Mouse (Mus musculus): ENCODE results near the gene Rplp1. TPM values are rescaled to one million over a fixed set of nuclear protein-coding genes. Genes with fewer than 3 reads are reported as not detected.

Gene Rplp1
- polyA plus RNA-seq, 1 experiment, result 4,235 TPM

GRCm38 (mm10) chr9:61882179-61882578 lies 32.2 kb downstream of the Rplp1 start:
- TF ChIP-seq POLR2A (IDR thresholded peaks at IDR 0.05; ENCODE audit: low read depth, low read length) (no peak), CTCF (IDR thresholded peaks at IDR 0.05; ENCODE audit: borderline replicate concordance, insufficient read depth, low read length) (no peak)
- Histone ChIP-seq H3K4me1 (ENCODE audit: control insufficient read depth, insufficient read depth, low read length) (no peaks in the 10 kb centered on the region), H3K4me3 (ENCODE audit: insufficient read depth, low read length) (no peak overlapping the region), H3K27ac (ENCODE audit: insufficient read depth, low read length) (no peak overlapping the region)

GRCm38 (mm10) chr9:61878889-61879288 lies 35.5 kb downstream of the Rplp1 start:
- Histone ChIP-seq H3K4me3 (ENCODE audit: insufficient read depth, low read length) (no peak overlapping the region), H3K27ac (ENCODE audit: insufficient read depth, low read length) (no peak overlapping the region), H3K4me1 (ENCODE audit: control insufficient read depth, insufficient read depth, low read length) (no peaks in the 10 kb centered on the region)
- TF ChIP-seq POLR2A (IDR thresholded peaks at IDR 0.05; ENCODE audit: low read depth, low read length) (no peak), CTCF (IDR thresholded peaks at IDR 0.05; ENCODE audit: borderline replicate concordance, insufficient read depth, low read length) (peak; percentile 36; the same call in 1 of the 2 replicates)

- no peak overlapping the region for H3K27ac ChIP-seq (ENCODE audit: insufficient read depth, low read length)
- H3K4me3 ChIP-seq (ENCODE audit: insufficient read depth, low read length), result no peak overlapping the region
- TF ChIP-seq CTCF (IDR thresholded peaks at IDR 0.05; ENCODE audit: borderline replicate concordance, insufficient read depth, low read length), result no peak
- TF ChIP-seq POLR2A (IDR thresholded peaks at IDR 0.05; ENCODE audit: low read depth, low read length), result no peak
- no peaks in the 10 kb centered on the region; the same call in 1 of the 2 replicates for H3K4me1 ChIP-seq (ENCODE audit: control insufficient read depth, insufficient read depth, low read length)
Measured at GRCm38 (mm10) chr9:61877373-61878112, 36.8 kb downstream of the Rplp1 start.

GRCm38 (mm10) chr9:61873325-61873724 lies 41.0 kb downstream of the Rplp1 start:
- Histone ChIP-seq H3K27ac (ENCODE audit: insufficient read depth, low read length) (no peak overlapping the region), H3K4me3 (ENCODE audit: insufficient read depth, low read length) (no peak overlapping the region), H3K4me1 (ENCODE audit: control insufficient read depth, insufficient read depth, low read length) (no peaks in the 10 kb centered on the region; the same call in 1 of the 2 replicates)
- TF ChIP-seq CTCF (IDR thresholded peaks at IDR 0.05; ENCODE audit: borderline replicate concordance, insufficient read depth, low read length), result no peak
- no peak for TF ChIP-seq POLR2A (IDR thresholded peaks at IDR 0.05; ENCODE audit: low read depth, low read length)

GRCm38 (mm10) chr9:61872246-61872941 lies 41.9 kb downstream of the Rplp1 start:
- Histone ChIP-seq H3K4me1 (ENCODE audit: control insufficient read depth, insufficient read depth, low read length) (no peaks in the 10 kb centered on the region; the same call in 1 of the 2 replicates), H3K4me3 (ENCODE audit: insufficient read depth, low read length) (no peak overlapping the region), H3K27ac (ENCODE audit: insufficient read depth, low read length) (no peak overlapping the region)
- TF ChIP-seq POLR2A (IDR thresholded peaks at IDR 0.05; ENCODE audit: low read depth, low read length) (no peak), CTCF (IDR thresholded peaks at IDR 0.05; ENCODE audit: borderline replicate concordance, insufficient read depth, low read length) (no peak)

GRCm38 (mm10) chr9:61871839-61872238 lies 42.5 kb downstream of the Rplp1 start:
- Histone ChIP-seq H3K4me1 (ENCODE audit: control insufficient read depth, insufficient read depth, low read length) (no peaks in the 10 kb centered on the region; the same call in 1 of the 2 replicates), H3K27ac (ENCODE audit: insufficient read depth, low read length) (no peak overlapping the region), H3K4me3 (ENCODE audit: insufficient read depth, low read length) (no peak overlapping the region)
- TF ChIP-seq POLR2A (IDR thresholded peaks at IDR 0.05; ENCODE audit: low read depth, low read length) (no peak), CTCF (IDR thresholded peaks at IDR 0.05; ENCODE audit: borderline replicate concordance, insufficient read depth, low read length) (no peak)

GRCm38 (mm10) chr9:61867659-61868058 lies 46.7 kb downstream of the Rplp1 start:
- H3K4me3 ChIP-seq (ENCODE audit: insufficient read depth, low read length), result no peak overlapping the region
- no peak for TF ChIP-seq CTCF (IDR thresholded peaks at IDR 0.05; ENCODE audit: borderline replicate concordance, insufficient read depth, low read length)
- no peak for TF ChIP-seq POLR2A (IDR thresholded peaks at IDR 0.05; ENCODE audit: low read depth, low read length)
- H3K27ac ChIP-seq (ENCODE audit: insufficient read depth, low read length), result no peak overlapping the region
- no peaks in the 10 kb centered on the region for H3K4me1 ChIP-seq (ENCODE audit: control insufficient read depth, insufficient read depth, low read length)

Other genes starting within 250 kb of the Rplp1 start
- gene Kif23, start 32.2 kb upstream of the Rplp1 start, polyA plus RNA-seq (2011; ENCODE audit: insufficient read length, low read depth, missing spikeins), result 54.7 and 91.4 TPM in 2 replicates
- gene Paqr5, start 112.3 kb upstream of the Rplp1 start, polyA plus RNA-seq (2011; ENCODE audit: insufficient read length, low read depth, missing spikeins), result not detected in 2 replicates
- gene Glce, start 208.1 kb upstream of the Rplp1 start, polyA plus RNA-seq (2011; ENCODE audit: insufficient read length, low read depth, missing spikeins), result 73.9 and 83.4 TPM in 2 replicates